Mouse (Mus musculus) stomach, postnatal 0 days (tissue): ENCODE data around the gene Ildr1.

Experiments used
- CTCF ChIP-seq: IDR thresholded peaks from 2 replicates; pipeline ENCODE4 v1.5.1; 2016; ENCODE audit warnings: antibody characterized with exemption, low read depth, mild to moderate bottlenecking, moderate library complexity
- EP300 ChIP-seq: optimal IDR thresholded peaks from 2 replicates; pipeline ENCODE3; 2016; ENCODE audit warnings: antibody characterized with exemption

GRCm38 (mm10) chr16:36751979-36752378 lies 58.2 kb downstream of the Ildr1 start:
- TF ChIP-seq CTCF (no peak), EP300 (no peak)
